Mouse (Mus musculus) erythroblast, embryonic 14.5 days (primary cell): Measurements from ENCODE around the gene Setmar.

Experiments
- GATA1 ChIP-seq: IDR thresholded peaks from 2 replicates; pipeline ENCODE4 v1.6.1; 2012; ENCODE audit warnings: low read length, inconsistent platforms, mixed read lengths
- TAL1 ChIP-seq: IDR thresholded peaks from 3 replicates; pipeline ENCODE4 v1.6.1; 2012; ENCODE audit warnings: low read length, inconsistent platforms, mixed read lengths

GRCm38 (mm10) chr6:108055946-108056345, 8.9 kb upstream of the Setmar start:
- TF ChIP-seq TAL1: no peak
- TF ChIP-seq GATA1: no peak
